Mouse (Mus musculus): Measurements from ENCODE around the gene Thg1l.

The Thg1l gene

DNA sequence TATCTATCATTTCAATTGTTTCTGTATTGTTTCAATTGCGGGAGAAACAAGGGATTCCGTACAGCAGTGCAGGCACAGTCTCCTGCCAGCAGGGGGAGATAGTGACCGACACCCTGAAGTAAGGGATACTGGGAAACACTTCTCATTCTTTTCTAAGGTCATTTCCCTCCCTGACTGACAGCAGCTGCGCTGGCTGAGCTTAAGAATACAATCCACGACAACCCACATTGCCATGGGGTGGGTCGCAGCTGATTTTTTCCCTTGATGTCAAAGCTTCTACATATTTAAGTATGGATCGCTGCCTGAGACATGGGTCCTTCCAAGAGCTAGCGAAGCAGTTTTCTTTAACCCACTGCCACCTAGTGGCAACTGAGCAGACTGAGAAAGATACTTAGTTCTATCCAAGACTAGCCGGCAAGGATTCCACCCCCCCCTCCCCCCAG lies 28.6 kb downstream of the Thg1l start:
- peak; percentile 85 for DNase-seq

DNA sequence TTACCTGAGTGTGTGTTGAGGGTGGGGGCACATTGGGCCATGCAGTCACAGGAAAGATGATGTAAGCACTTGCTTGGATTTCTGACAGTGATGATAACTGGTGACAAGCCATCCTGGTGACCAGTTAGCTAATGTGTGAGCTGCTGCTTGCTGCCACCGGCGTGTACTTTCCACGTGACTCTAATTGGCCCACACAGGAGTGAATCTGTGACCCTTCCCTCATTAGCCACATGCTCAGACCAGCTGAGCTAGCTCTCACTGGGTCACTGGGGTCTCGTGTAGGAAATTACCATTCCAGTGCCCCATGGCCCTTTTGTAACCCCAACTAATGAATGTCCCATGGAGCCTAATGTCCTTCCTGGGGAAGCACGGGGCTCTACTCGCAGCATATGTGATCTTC lies 29.9 kb downstream of the Thg1l start:
- DNase-seq = no peak

DNA sequence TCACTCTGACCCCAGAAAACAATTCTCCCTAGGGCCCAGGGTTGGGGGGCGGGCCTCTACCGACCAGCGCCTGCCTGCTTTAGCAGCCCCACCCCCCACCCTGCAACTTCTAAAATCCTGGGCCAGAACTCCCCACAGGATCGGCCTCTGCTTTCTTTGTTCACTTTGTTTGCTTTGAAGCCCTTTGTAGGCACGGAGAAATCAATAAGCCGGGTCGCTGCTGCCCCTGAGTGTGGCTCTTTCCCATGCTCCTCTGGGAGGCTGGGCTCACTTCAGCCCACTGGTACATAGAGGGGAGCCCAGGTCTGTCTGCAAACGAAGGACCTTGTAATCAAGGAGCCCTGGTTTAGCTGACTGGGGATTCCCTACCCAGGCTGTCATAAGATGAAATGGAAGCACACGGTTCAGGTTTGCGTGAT lies 33.8 kb downstream of the Thg1l start:
- no peak for DNase-seq

GRCm38 (mm10) chr11:45921026-45921425 lies 34.3 kb downstream of the Thg1l start:
- DNase-seq = no peak

DNA sequence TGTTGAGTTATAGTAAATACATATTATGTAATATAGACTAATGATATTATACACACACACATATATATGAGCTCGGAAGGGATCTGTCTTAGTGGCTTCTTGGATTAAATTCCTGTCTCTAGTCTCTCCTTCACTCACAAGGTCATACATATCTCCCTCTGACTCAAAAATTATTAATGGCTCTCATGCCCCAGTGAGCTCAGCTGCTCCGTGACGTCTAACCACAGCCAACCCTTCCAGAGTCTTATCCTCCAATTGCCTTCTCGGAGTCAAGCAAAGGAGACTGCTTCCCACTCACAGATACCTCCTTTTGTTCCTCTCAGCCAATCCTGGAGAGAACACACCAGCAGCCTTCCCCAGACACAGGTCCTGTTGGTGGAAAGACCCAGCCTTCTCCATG lies 36.5 kb downstream of the Thg1l start:
- DNase-seq = no peak

DNA sequence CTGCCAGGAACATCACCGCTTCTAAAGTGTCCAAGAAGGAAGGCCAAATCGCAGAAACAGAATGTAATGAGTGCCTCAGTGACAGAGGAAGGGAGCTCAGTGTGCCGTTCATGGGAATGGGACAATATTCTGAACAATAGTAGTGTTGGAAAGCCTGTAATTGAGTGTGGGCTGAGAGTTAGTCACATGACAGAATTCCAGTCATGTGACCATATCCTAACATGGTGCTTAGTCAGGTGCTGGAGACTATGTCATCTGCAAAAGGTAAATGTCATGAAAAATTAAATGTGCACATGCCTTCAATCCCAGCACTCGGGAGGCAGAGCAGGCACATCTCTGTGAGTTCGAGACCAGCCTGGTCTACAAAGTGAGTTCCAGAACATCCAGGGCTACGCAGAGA lies 37.3 kb downstream of the Thg1l start:
- DNase-seq = no peak

DNA sequence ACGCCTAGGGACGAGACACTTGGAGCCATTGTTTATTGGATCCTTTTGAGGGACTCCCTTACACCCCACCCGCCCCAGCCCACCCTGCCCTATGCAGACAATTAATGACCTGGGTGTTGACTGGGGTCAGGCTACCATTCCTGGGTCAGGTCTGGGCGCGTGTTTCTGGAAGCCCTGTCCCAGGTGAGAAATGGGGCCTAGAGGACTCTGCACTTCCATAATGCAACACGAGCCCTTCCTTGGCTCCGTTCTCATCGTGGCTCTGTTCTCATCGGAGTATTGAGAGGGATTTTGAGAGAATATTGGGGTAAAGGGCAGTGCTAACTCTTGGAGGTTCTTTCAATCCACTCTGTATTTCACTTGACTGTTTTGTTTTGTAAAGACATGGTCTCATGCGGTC lies 39.1 kb downstream of the Thg1l start:
- DNase-seq = no peak

DNA sequence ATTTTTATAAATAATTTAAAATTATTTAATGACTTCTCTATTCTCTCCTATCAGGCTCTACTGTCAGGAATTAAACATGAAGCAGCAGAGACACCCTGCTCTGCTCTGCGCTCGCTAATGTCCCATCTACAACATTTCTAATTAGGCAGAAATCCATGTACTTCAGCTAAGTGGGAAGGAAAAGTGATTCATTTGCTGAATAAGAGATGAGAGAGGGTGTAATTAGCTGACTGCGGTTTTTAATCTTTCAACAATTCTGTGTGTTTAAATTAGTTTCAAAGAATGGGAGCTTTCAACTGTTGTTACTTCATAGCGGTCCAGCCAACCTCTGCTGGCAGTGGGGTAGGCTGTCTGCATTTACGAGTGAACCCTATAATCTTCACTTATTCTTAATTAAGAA lies 44.6 kb downstream of the Thg1l start:
- no peak for DNase-seq

DNA sequence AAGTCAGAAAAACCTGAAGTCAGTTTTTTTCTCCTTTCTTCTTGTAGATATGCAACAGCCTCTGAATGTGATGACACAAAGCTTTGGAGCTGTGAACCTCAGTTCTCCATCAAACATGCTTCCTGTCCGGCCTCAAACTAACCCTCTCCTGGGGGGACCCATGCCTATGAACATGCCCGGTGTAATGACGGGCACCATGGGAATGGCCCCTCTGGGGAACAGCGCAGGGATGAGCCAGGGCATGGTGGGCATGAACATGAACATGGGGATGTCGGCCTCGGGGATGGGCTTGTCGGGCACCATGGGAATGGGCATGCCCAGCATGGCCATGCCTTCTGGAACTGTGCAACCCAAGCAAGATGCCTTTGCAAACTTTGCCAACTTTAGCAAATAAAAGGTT lies 46.4 kb downstream of the Thg1l start:
- DNase-seq = no peak

- DNase-seq = no peak
Observed at GRCm38 (mm10) chr11:45908070-45908469, 47.2 kb downstream of the Thg1l start.

- no peak for DNase-seq
Observed at GRCm38 (mm10) chr11:45907301-45907700, 48.0 kb downstream of the Thg1l start.

DNA sequence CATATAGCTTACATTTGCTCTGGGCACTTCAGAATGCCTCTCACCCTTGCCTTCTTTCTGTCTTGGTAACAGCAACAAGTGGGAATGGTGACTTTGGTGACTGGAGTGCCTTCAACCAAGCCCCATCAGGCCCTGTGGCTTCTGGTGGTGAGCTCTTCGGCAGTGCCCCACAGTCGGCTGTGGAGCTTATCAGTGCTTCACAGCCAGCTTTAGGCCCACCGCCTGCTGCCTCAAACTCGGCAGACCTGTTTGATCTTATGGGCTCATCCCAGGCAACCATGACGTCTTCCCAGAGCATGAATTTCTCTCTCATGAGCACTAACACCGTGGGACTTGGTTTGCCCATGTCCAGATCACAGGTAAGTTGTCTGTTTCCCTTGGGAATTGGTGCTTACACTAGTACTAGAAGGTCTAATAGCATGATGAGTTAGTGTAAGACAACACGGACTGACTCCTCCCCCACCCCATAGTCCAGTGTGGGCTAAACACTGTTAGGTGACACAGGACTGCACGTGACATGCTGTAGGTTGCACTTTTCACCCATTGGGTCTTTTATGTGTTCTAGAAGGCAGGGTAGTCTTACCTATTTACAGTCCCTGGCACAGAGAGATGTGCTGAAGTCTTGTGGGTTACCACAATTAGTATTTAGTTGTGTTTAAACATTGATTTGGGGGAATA lies 49.0 kb downstream of the Thg1l start:
- no peak for DNase-seq

DNA sequence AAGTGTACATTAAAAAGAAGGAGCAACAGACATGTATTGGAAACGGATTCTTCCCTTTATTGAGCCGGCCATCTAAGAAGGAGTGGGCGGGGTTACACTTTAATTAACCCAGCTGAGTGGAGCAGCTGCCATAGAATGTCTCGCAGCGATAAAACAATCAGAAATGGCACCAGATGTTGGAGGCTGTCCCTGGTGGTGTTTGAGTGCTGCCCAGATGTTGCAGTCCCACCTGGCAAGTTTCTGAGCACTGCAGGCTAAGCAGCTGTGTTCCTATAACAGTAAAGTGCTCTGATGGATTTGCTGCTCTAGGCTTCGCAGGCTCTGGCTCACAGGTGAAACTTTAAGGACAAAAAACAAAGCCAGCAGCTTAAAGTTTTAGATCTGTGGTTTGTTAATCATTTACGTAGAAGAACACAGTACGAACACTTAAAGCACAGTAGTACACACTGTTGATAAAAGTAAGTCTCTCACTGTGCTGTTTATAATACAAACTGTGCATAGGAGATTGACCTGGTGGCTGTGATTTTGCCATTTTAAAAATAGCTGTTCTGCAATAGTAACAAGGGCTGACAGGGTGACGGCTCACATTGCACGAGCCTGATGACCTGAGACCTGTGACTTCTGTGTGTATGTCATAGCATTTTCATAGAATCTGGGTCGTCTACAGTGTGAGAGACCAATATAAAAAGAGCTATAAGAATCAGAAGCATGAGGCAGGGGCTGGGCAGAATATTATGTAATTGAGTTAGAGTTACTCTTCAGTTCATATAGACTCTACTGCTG lies 54.9 kb downstream of the Thg1l start:
- no peak for DNase-seq

- no peak for DNase-seq
Observed at GRCm38 (mm10) chr11:45897392-45897791, 57.9 kb downstream of the Thg1l start.

Data from kidney, adult 9 months (tissue).